Mouse (Mus musculus): Measurements from ENCODE around the gene Rab5c.

- TF ChIP-seq CTCF (IDR thresholded peaks at IDR 0.05; ENCODE audit: extremely low read depth, insufficient read depth, insufficient read length, insufficient replicate concordance) = no peak
- no peak for TF ChIP-seq POLR2A (IDR thresholded peaks at IDR 0.05; ENCODE audit: low read depth, low read length)
These were observed 20.9 kb upstream of the Rab5c start for GRCm38 (mm10) chr11:100758707-100759610.
